Mouse (Mus musculus): Measurements from ENCODE around the gene Olfr986. TPM values are rescaled to one million over a fixed set of nuclear protein-coding genes. Genes with fewer than 3 reads are reported as not detected.

Gene Olfr986
- polyA plus RNA-seq, 1 experiment from 2014 or later: 0.08 TPM

DNA sequence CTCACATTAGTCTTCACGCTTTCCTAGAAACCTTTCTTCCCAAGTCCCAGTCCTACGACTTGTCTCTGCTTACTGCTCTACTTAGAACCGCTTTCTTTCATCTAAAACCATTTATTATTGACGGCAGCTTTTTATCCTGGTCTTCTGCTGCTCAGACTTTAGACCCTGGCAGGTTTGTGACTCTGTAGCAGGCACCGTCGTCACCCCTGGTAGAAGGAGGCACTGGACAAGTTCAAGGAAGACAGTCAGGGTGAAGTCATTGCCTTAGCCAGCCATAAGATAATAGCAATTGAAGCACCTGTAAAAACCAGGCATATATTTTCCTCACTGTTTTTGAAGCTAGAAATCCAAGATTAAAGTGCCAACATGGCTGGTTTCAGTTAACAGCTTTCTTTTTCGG lies 54.5 kb downstream of the Olfr986 start:
- H3K4me1 ChIP-seq: no peaks in the 10 kb centered on the region
- WGBS: 86% methylated on average over 7 of the region's 7 CpGs
- ATAC-seq (ENCODE audit: extremely low read depth, insufficient number of reproducible peaks, low FRiP score, low TSS enrichment): no peak
- no peak overlapping the region for H3K9ac ChIP-seq
- H3K27ac ChIP-seq (replicated peaks): no peak overlapping the region
- H3K27me3 ChIP-seq (replicated peaks): peaks cover 7% of the 10 kb centered on the region
- no peak overlapping the region for H3K4me3 ChIP-seq
- H3K9me3 ChIP-seq: peaks cover 5% of the 10 kb centered on the region; the same call in 1 of the 2 replicates
- H3K4me2 ChIP-seq: no peak overlapping the region
- H3K36me3 ChIP-seq: no peaks in the 10 kb centered on the region

Other genes starting within 250 kb of the Olfr986 start
- gene Olfr974, start 243.4 kb upstream of the Olfr986 start, polyA plus RNA-seq (2015; fragmentation: Nextera tagmentation; extraction: Ambion mirVana): not detected in 2 replicates
- not detected in 2 replicates for gene Olfr975, start 228.9 kb upstream of the Olfr986 start, polyA plus RNA-seq (2015; fragmentation: Nextera tagmentation; extraction: Ambion mirVana)
- gene Olfr976, start 219.8 kb upstream of the Olfr986 start, polyA plus RNA-seq (2015; fragmentation: Nextera tagmentation; extraction: Ambion mirVana): not detected in 2 replicates
- not detected in 2 replicates for gene Olfr978, start 188.8 kb upstream of the Olfr986 start, polyA plus RNA-seq (2015; fragmentation: Nextera tagmentation; extraction: Ambion mirVana)
- gene Olfr979, start 177.5 kb upstream of the Olfr986 start, polyA plus RNA-seq (2015; fragmentation: Nextera tagmentation; extraction: Ambion mirVana): not detected in 2 replicates
- gene Olfr980, start 171.3 kb upstream of the Olfr986 start, polyA plus RNA-seq (2015; fragmentation: Nextera tagmentation; extraction: Ambion mirVana): not detected in 2 replicates
- gene Olfr981, start 159.5 kb upstream of the Olfr986 start, polyA plus RNA-seq (2015; fragmentation: Nextera tagmentation; extraction: Ambion mirVana): not detected in 2 replicates
- gene Olfr982, start 107.1 kb upstream of the Olfr986 start, polyA plus RNA-seq (2015; fragmentation: Nextera tagmentation; extraction: Ambion mirVana): not detected in 2 replicates
- gene Olfr983, start 87.3 kb upstream of the Olfr986 start, polyA plus RNA-seq (2015; fragmentation: Nextera tagmentation; extraction: Ambion mirVana): not detected in 2 replicates
- not detected in 2 replicates for gene Olfr984, start 66.7 kb upstream of the Olfr986 start, polyA plus RNA-seq (2015; fragmentation: Nextera tagmentation; extraction: Ambion mirVana)
- gene Olfr985, start 50.7 kb upstream of the Olfr986 start, polyA plus RNA-seq (2015; fragmentation: Nextera tagmentation; extraction: Ambion mirVana): not detected in 2 replicates
- gene Tmem225, start 32.8 kb upstream of the Olfr986 start, polyA plus RNA-seq (2015; fragmentation: Nextera tagmentation; extraction: Ambion mirVana): not detected in 2 replicates
- 3.7 and 3.8 TPM in 2 replicates for gene Zfp202, start 11.4 kb downstream of the Olfr986 start, polyA plus RNA-seq (2015; fragmentation: Nextera tagmentation; extraction: Ambion mirVana)
- gene Scn3b, start 88.3 kb downstream of the Olfr986 start, polyA plus RNA-seq (2015; fragmentation: Nextera tagmentation; extraction: Ambion mirVana): 0.69 and 1.3 TPM in 2 replicates